Mouse (Mus musculus): ENCODE results near the gene Cst3.

The Cst3 gene

DNA sequence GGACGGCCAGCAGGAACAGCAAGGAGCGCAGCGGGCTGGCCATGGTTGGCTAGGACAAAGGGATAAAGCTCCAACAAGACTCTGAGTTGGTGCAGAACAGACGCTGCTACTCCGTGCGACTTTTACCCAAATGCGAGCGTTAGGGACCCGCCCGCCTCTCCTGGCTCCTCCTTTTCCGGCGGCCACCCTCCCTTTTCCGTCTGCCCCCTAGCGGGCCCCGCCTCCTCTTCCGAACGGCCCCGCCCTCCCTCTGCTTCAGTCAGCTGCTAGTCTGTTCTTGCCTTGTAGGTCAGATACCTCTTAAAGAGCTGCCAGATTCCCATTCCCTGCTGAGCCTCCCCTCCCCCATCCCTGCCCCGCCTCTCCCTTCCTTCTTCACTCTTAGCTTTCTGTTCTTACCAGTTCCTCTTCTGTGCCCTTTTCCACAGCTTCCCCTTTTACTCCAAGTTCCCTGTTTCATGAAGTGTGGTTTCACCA lies at the start of gene Cst3:
Cst3 (minus strand) TSS at position 358 of the 477 bp plus-strand sequence.
- peak; percentile 90 for DNase-seq (ENCODE audit: low spot score in 2 of 2)

DNA sequence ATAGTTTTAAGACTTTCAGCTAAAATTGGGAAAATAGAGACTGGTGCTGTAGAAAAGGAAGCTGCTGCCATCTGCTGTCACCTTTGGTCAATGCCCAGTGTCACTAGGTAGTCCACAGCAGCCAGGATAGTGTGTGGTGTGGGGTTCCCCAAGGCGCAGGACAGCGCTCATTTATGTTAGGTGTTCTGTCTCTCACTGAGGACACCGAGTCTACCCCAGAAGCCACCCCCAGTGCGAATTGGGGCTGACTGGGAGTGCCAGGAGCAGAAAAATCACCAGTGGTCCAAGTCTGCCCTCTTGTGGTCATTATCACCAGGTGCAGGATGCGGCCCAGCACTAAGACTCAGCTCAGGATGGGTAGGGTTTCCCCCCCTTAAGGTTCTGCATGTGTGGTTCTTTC lies 26.8 kb upstream of the Cst3 start:
- peak; percentile 26 to 30 for DNase-seq (ENCODE audit: low spot score in 2 of 2)

DNA sequence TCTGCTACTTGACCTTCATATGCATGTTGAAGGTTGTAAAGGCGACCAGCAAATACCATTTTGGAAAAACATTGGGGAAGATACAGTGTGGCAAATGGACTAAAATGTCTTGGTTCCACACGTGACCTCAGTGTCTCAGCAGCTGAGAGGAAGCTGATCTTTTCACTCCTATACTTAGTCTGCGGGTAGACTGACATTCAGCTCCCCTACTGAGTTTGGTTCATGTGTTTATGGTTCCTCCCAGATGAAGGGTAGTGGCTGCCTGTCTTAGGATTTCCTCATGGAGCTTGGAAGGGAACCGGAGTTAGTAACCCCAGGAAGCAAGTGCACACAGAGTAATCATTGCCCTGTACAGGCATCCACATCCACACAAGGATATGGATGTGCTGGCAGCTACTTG lies 24.8 kb upstream of the Cst3 start:
- DNase-seq (ENCODE audit: low spot score in 2 of 2) = no peak

DNA sequence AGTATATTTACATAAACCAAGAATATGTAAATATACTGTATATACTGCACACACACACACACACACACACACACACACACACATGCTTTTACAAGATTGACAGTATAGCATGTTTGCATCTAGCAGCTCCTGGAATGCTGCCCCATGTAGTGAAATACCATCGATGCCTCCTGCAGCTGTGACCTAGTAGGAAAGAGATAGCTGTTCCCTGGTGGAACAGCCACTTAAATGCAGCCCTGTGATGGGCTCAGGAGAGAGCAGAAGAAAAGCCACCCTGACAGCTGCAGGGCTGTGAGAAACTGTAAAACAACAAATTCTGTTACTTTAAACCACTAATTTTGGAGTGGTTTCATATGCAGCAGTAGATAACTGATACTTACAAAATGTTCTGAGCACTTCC lies 20.7 kb upstream of the Cst3 start:
- no peak for DNase-seq (ENCODE audit: low spot score in 2 of 2)

DNA sequence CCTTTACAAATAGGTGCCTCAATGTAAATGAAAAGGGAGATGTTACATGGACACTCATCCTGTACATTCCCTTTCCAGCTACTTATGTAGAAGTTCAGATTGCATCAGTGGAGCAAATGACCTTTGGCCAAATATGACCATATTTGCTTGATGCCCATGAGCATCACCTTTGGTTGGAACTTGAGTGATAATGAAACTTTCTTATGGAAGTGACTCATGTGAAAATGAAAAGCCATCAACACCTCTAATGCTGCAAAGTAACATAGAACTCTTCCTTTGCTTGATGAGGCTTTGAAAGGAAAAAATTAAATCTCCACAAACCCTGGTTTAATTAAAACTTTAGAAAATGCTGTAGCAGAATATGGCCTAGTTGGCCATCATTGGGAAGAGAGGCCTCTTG lies 17.6 kb upstream of the Cst3 start:
- DNase-seq (ENCODE audit: low spot score in 2 of 2) = no peak

DNA sequence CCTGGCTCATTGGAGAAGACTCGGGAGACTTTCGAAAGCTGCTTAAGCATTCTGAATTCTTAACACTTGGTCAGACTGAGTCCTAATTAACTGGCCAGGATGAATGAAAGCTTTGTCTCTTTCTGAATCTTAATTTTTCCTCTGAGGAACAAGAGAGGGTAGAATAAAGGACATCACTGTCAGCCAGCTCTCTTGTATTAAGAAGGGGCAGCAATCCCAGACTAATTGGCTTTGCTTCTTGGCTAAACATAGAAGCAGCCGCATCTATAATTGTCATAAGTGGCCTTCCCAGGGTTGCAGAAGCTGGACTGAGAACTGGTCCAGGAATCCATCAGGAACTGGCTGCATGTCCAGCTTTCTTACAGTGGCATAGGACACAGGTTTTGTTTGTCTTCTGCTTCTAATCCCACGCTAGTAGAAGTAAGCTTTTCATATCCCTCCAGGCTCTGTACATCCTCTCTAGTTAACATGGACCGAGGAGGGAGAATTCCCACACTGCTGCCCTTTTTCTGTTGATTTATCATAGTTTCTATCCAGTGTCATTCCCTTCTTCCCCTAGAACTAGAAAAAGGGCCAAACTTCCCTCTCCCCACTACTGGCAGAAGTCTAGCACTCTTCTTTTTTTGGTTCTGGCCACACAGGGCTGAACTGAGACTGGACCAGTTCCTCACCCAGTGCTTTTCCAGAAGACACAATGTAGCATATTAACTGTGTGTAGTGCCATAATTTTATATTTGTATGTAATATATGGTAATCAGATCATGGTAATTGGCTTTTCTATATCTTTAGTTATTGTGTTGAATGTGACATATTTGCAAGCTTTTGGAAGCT lies 14.7 kb upstream of the Cst3 start:
- no peak for DNase-seq (ENCODE audit: low spot score in 2 of 2)

DNA sequence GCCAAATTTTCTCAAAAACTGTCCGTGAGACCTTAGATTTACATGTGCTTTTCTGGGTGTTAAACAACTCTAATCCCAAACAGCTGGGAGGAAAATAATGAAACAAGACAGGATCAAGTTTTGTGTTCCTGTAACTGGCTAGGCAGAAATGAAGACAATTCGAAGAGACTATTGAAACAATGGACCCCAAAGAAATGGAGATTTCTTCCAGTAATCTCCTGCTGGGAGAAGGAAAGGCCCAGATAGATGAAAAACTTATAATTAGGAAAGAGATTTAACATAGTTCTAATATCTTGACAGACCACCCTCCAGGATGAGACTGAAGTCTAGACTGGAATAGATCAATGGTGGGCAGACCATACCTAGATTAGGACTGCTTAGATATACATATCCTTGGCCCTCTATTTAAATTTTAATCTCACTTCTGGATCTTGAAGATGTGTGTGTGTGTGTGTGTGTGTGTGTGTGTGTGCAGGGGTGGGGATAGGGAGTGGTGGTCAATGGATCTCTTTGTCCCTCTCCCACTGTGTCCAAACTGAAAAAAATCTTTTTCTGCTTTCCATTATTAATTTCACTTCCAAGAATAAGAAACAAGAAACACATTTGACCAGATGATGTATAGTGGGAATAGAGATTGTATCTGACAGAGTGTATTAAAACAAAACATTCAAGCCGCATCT lies 14.0 kb upstream of the Cst3 start:
- no peak for DNase-seq (ENCODE audit: low spot score in 2 of 2)

DNA sequence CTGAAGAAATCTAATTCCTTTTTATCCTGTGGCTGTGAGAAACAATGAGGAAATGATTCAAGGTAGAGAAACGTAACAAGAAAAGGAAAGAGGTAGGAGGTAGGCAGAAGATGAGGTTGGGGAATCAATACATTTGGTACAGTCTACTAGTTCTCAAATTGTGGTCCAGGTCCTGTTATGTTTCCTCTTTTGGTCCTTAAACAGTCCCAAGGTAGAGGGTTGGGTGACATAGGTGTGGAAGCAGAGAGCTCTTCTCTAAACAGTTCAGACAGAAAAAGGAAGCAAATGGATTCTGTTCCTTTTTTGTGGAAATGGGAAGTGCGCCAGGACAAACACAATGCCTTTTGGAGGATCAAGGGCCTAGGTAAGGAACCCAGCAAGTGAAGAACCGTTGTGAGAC lies 13.4 kb upstream of the Cst3 start:
- no peak for DNase-seq (ENCODE audit: low spot score in 2 of 2)

DNA sequence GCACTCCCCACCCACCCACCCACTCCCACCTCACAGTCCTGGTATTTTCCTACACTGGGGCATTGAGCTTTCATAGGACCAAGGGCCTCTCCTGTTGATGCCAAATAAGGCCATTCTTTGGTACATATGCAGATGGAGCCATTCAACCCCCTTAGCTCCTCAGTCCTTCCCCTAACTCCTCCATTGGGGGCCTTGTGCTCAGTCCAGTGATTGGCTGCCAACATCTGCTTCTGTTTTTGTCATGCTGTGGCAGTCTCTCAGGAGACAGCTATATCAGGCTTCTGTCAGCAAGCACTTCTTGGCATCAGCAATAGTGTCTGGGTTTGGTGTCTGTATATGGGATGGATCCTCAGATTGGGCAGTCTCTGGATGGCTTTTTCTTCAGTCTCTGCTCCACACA lies 9.2 kb upstream of the Cst3 start:
- no peak for DNase-seq (ENCODE audit: low spot score in 2 of 2)

DNA sequence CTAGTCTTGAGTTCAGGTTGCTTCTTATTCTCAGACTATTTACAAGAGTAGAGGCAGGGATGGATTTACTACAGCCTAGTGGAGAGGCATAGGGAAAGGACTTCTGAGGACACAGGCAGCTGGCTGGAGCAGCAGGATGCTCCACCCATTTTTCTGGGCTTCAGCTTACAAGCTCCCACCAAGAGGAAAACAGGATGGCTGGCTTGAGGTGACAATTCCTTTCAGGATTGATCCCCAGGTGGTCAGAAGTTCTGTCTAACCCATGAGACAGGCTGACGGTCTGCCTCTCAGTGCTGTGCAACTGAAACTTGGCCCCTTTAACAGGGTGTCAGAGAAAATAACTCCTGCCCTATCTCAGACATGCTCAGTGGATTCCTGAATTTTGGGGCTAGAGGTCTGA lies 3.7 kb upstream of the Cst3 start:
- no peak for DNase-seq (ENCODE audit: low spot score in 2 of 2)

DNA sequence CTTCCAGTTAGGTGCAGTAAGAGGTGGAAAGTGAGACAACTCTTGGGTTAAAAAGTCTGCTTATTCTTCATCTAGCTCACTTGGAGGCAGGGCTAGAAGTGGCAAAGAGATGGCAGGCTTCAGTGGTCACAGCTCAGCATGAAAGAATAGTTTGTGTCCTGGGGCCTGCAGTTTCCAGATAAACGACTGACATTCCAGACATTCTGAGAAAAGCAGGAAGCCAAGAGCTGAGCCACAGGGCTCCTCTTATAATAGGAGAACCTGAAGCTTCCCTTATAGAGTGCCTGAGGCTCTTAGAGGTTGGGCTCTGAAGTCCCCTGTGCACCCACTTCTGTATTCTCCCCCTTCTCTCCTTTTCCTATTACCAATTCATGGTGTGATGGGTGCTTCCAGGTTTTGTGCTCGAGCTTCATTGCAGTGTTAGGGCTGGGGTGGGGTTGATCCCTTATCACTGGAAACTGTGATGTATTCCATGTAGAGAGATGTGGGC lies 3.2 kb upstream of the Cst3 start:
- DNase-seq (ENCODE audit: low spot score in 2 of 2) = no peak

DNA sequence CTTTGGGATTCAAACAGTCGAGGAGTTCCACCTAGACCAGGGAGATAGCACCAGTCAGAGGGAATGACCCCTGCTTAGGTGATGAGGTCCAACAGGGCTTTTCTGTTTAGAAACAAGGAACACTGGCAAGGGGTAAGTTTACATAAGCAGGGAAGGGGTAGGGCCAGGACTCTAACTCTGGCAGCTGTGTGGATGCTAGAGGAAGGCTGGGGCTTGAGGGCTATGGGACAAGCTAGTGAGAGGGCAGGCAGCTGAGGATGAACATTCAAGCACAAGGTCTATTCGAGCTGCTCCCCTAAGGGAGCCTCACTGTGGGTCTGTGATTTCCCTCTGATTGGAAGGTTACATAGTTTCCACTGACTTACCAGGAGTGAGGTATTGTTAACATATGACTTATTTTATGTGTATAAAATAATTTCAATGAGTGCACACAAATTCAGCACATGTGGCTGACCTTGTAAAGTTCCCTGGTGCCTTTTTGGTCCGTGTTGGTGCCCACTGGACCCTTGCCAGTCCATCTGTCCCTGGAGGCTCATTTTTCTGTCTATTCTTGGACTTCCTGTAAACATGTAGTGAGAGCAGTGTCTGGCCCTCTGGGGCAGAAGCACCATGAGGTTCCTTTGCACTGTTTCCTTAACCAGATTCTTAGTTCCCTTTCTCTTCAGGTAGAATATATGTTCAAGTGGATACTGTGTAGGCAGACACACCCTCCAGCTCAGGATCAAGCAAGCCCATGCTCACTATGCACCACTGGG lies 1.7 kb upstream of the Cst3 start:
- peak; percentile 70 to 72 for DNase-seq (ENCODE audit: low spot score in 2 of 2)

DNA sequence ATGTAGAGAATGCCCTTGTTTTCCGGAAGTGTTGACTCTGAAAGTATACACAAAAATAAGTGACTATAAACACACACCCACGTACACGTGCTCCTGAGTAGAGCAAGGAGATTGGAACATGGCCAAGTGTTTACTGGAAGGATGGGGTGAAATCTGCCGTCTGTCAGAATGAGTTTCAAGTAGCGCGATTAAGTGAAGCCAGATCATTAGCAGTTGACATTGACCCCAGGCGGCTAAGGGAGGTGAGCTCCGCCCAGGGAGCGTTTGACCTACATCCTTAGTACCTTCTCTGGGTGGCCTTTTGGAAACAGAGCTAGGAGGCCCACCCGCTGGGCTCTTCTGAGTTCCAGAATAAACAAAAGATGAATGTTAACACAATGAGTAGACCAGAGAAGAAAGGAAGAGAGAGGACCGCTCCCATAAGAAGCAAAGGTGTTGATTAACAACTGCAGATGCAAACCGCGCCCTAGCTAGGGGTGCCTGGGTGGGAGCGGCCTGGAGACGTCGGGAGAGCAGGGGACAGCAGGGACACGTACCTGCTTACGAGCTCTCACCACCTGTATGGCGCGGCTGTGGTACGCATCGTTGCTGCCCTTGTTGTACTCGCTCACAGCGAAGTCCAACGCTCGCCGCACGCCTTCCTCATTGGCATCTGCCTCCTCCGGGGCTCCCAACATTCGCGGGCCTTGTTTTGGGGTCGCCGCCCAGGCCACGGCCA lies 716 bp downstream of the Cst3 start:
- DNase-seq (ENCODE audit: low spot score in 2 of 2) = peak in 1 of 2 experiments; percentile 12

DNA sequence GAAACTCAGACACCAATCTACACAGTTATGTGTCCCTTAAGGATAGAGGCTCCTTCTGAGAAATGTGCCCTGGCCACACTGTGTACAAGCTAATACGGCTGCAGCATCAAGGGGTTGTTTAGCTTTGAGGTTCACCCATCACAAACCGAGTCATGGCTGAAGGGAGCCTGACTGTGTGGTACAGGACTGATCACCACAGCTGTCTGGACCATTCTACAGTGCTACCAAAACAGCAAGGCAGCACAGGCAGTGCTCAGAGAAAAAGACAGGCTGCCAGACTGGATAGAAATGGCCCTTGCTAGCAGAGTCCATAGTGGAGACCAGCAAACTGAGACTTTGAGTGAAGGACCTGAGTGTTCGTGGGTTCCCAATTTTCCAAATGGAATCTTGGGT lies 1.3 kb downstream of the Cst3 start:
- DNase-seq (ENCODE audit: low spot score in 2 of 2) = no peak

DNA sequence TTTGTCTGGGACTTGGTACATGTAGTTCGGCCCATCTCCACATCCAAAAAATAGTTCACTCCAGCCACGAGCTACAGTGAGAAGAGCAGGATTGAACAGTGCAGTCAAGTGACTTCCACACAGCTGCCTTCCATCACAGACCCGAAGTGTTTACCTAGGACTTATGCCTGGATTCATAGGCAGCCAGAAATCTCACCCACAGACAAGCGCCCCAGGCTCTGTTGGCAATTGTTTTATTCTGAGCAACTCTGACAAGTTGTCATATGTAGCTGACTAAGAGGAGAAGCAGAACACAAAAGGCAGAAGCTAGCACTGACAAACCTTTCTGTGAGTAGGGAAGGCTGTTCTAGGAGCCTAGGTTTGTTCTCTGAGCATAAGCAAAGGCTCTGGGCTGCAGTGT lies 2.6 kb downstream of the Cst3 start:
- no peak for DNase-seq (ENCODE audit: low spot score in 2 of 2)

DNA sequence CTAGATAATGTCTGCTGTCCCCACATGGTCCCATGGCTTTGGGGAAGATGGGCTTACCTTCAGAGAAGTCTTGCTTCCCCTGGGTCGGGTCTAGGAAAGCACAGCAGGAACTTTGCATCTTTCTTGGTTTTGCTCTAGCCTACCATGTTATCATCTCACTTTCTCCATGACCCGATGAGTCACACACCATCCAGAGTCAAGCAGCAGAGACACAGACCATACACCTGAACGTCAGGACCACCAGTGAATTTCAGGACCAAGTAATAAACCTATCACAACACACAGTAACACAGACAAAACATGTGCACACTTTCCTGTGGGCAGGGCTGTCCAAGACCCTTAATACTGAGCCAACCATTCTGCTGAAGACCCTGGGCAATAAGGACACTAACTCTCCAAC lies 5.0 kb downstream of the Cst3 start:
- no peak for DNase-seq (ENCODE audit: low spot score in 2 of 2)

DNA sequence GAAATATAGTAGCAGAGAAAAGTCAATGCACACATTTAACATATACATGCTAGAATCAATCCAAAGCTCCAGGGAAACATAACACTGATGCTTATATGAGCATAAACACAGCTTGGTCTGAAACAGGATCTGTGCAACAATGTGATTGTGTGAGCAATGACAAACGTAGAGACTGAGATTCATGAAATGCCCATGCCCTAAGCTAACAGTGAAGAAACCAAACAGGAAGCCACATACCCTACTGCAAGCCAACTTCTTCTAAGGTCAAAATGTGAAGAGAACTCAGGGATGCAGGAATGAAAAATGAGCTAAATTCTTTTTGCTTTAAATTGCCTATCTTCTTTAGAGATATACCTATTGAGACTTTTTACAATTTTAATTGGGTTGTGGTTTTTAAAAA lies 6.5 kb downstream of the Cst3 start:
- DNase-seq (ENCODE audit: low spot score in 2 of 2) = no peak

DNA sequence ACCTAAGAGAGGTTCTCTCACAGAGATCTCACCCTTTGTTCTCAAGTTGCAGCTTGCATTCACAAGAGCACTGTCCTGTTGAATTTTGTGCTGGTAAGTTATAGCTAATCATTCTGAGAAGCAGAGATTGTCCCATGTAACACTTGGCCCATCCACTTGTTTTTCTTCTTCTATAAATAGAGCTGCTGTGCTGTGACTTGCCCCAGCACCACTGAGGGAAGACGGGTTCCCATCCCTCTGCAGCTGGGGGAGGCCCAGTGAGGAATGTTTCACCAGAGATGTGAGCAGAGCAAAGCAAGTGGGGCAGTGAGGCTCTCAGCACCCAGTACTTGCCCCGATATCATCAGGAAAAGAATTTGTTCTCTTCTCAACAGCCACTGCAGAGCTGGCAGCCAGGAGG lies 10.5 kb downstream of the Cst3 start, which contains the start of gene 9230104L09Rik:
9230104L09Rik (minus strand) TSS at position 73 of the 400 bp plus-strand sequence.
- no peak for DNase-seq (ENCODE audit: low spot score in 2 of 2)

DNA sequence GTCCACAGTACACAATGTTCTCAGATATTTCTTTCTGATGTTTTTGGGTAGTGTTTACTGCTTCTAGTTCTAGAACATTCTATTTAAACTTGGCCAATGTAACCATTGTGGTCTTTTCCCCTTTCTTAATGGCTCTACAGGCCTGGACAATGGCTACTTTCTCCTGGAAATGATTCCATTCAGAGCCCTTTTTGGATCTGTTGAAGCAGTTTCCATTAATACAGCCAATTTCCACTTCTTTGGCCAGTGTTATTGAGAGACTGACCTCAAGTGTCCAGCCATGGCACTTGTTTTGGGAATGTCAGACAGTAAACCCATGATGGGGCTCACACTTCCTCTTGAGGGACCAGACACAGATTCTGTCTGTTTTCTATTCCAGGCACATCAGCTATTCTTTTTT lies 13.8 kb downstream of the Cst3 start:
- no peak for DNase-seq (ENCODE audit: low spot score in 2 of 2)

DNA sequence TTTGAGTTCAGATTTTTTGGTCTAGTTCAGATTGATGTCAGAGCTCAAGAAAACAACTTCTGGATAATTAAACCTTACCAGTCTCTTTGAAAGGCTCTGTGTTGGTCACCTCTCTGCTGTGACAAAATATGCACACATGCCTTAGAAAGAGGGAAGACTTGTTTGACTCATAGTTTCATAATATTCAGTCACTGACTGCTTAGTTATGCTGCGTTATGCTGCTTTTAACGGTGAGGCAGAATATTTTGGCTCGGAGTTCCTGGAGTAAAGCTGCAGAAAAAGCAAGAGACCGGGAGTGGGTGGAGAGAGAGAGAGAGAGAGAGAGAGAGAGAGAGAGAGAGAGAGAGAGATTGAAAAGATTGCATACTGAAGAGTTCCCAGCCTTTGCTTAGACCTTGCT lies 14.5 kb downstream of the Cst3 start:
- no peak for DNase-seq (ENCODE audit: low spot score in 2 of 2)

DNA sequence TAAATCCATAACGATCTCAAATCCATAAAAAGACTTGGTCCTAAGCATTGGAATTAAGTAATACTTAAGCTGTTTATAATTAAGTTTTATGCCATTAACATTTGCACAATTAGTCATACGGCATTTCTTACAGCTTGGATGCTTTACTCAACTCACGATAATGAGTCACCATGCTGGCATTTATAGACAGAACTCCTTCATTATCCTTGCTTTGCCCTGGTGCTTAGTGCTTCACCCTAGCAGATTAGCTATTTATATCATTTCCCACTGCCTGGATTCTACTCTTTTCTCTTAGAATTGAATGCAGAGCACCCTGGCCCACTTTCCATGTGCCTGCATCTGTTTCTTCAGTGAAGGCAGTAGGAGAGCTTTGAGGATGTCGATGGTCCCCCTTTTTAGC lies 18.0 kb downstream of the Cst3 start:
- no peak for DNase-seq (ENCODE audit: low spot score in 2 of 2)

All from spleen, postnatal 36 days (tissue).